Mouse (Mus musculus): ENCODE measurements at regions not wholly inside any gene's neighbourhood (a gene's known extent, or its start where the extent isn't known, plus 50 kb on each side); places are given as distances from the start of the nearest gene placed in this dataset.

DNA sequence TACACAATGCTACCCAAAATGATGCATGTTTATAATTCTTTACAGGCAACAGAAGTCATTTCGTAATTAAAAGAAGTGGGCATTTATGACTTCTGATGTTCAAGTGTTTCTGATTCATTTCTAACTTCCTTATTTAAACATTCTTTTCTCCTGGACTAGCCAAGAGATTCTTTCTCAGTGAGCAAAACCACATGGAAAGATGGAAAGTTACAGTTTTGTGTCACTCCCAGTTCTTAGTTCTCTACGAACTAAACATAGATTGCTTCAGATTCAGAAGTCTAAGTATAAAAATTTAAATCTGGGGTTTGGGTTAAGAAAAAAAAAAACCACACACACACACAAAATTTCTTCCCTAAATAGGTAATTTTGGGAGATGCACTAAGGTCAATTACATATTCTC is 288.0 kb upstream of the Paip1 start:
- no peak for DNase-seq (ENCODE audit: low spot score in 2 of 2)

DNA sequence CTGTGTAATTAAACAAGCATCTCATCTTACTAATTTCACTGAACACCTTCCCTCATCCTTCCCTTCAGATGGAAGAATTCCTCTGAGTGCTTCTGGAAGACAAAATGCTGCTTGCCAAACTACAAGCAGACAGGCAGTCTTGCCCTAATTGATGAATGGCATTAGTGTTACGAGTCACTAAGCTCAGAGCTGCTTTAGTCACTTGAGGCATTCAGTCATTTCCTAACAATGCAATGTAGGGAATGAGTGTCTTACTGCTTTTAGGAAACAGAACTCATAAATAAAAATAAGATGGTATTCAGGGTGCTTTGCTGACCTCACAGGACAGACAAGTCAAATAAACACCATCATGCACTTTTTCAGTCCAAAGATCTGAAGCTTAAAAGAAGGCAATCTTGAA is 285.1 kb upstream of the Paip1 start:
- no peak for DNase-seq (ENCODE audit: low spot score in 2 of 2)

DNA sequence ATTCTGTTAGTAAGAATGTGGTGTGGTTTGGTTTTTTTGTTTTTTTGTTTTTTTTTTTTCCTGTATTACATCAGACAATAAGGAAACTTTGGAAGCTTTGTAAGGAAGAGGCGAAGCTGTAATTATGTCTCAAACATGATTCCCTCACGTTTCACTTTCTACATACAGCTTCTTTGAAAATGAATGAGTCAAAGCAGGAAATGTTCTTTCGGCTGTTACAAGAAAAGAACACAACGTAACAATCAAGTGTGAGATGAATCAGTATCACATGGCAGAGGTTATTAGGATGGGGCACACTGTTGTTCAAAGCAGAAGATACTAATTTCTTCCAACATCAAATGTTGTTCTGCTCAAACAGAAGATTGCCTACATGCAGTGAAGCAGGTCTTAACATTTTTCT is 282.7 kb upstream of the Paip1 start:
- DNase-seq (ENCODE audit: low spot score in 2 of 2), result no peak

DNA sequence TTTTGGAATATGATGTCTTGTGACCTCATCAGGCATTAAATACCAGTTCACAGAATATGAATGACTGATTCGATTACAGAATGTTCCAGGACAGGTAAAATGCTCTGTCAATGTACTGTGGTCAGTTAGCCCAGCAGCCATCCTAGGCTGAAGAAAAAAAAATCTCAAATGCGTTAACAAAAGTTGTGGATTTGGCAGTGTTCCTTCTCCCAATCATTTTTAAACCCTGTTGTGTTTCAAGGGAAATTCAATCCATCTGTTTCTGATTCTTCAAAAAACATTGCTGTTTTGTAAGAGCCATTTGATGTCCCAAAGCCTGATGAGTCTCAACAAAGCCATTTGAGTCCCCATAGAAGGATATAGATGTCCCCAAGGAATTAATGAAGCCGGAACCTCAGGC is 280.7 kb upstream of the Paip1 start:
- no peak for DNase-seq (ENCODE audit: low spot score in 2 of 2)

DNA sequence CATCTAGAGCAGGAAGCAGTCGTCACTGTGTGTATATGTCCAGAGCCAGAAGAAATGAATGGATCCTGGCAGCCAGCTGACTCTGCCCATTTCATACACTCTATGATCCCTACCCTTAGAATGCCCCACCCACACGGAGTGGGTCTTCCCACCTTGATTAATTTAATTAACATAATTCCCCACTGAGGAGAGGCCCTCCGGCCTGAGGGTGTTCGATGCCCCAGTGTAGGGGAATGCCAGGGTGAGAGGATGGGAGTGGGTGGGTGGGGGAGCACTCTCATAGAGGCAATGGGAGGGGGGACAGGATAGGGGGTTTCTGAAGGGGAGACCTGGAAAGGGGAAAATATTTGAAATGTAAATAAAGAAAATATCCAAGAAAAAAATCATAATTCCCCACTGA is 279.3 kb upstream of the Paip1 start:
- DNase-seq (ENCODE audit: low spot score in 2 of 2), result no peak

DNA sequence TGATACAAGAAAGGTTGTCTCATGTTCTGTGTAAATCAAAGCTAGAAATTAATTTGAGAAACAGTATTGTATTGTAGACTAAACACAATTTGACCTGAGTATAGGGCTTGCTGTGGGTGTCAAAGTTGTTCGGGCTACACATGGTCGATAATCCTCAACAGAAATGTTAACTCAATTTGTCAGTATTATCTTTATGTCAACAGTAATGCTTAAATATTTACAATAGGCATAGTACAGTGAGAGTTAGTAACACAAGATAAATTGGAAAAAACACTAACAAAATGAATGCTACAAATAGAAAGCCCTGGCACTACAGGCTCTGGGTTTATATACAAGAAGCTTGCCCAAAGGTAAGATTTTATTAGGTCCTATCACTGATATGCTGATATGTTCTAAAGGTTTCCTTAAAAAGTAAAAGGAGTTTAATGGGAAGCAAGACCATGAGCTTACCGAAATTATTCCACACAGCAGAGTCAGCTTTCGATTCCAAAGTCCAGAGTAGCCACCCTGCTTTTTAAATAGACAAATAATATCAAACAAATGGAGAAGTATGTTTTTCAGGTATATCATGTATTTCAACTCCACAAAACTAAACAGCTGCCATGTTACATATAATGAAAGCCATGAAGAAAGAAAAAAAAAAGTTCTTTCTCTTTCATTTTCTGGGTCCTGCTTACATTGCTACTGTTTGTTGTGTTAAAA is 277.4 kb upstream of the Paip1 start:
- DNase-seq (ENCODE audit: low spot score in 2 of 2), result no peak

DNA sequence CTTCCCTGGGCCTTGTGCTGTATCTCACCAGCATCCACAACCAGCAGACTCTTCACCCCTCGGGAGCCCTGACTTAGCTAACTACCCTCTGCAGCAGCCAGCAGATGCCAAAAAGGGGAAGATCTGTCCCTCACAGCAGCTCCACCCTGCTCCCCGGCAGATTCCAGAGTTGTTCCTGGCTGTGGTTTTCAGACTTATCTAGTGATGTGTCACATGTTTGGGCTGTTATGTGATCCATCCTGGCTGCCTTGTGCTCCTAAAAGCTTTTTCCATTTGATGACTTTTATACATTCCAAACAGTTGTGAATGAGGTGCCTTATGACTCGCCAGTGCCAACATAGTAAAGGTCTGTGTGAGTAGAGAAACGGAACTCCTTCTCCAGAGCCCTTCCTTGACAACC is 250.6 kb upstream of the Paip1 start:
- DNase-seq (ENCODE audit: low spot score in 2 of 2), result no peak

DNA sequence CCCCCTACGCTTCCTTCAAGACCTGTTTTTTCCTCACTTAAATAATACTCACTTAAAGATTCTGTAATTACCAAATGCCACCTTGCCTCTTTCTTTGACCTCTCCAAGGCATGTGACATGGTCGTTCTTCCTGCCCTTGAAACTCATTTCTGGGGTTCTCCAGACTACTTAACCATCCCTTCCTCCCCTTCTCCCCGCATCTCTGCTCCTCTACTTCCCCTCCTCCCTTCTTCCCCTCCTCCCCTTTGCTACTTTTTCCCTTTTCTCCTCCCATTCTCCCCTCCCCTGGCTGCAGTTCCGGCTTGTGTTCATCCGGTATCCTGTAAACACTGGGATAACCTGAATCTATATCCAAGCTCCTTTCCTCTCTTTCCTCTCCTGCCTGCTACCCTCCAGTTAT is 250.2 kb upstream of the Paip1 start:
- DNase-seq (ENCODE audit: low spot score in 2 of 2), result no peak

DNA sequence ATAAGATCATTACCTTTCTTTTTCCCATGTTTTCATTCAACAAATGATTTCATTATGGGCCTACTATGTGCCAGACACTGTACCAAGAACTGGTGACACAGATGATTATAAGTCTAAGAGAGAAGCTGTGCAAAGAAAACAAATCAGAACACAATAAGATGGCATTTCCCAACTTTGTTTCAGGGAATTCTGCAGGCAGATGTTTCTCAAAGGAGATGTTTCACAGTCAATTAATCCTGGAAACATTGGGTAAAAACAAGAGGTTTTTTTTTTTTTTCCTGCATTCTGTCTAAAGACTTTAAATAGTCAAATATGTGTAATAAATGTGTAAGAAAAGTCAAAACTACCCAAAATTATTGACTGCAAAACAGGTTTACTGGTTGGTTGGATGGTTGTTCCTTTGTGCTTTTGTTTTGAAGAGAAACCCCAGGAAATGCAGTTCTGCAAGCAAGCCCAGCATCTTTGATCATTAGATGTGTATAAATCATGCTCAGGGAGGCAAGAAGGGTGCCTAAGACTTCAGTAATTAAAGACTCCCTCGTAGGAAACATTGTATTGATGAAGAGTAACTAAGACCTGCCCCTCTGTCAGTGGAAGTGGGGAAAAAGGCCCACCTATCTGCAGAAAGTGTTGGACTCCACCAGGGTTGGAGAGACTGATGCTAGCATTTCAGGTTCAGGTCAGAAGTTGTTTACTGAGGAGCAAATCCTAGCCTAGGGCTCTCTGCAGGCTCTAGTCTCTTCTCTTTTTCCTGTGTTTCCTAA is 249.1 kb upstream of the Paip1 start:
- DNase-seq (ENCODE audit: low spot score in 2 of 2), result no peak

DNA sequence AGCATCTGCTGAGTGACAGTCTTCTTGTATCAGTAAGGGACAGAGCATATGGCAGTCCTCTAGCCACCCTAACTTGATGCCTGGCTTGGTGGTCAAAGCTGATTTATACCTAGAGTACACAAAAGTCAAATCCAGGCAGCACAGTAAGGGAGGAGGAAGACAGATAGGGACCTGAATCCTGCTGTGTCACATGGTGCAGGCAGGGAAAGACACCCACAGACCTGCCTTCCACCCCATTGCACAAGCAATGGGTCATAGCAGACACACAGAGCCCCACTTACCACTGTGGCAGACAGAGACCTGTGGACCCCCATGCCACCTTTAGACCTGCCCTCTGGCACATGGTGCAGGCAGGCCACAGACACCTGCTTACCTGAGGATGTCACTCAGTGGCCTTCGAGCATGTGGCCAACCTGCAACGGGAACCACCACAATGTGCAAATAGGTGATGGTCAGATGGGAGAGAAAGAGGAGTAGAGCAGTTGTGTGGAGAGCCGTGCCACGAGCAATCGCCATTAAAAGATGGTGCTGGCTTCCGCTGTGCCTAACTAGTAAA is 244.0 kb upstream of the Paip1 start:
- DNase-seq (ENCODE audit: low spot score in 2 of 2), result no peak

DNA sequence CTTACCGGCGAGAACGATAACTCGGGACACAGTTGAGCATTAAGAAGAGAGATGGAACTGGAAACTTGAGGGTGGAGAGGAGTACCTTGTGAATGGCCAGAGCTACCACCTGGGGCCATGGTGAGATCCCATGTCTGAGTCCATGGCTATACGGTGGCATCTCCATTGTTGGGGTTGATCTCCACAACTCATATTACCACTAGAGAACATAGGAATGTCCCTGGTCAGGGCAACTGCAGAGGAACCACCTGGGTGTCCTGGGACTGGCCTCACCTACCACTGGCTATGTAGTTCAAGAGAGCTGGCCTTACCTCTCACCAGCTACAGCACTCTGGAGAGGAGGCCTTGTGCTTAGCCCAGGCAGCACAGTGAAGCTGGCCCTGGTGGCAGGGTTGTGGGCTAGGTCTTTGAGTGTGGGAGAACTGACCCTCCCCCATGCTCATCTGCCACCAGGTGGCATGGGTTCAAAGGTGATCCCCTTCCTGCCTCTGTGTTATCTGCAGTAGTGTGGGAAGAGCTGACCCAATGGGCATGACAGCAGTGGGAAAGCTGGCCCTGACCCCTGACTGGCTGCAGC is 242.7 kb upstream of the Paip1 start:
- DNase-seq (ENCODE audit: low spot score in 2 of 2), result no peak

DNA sequence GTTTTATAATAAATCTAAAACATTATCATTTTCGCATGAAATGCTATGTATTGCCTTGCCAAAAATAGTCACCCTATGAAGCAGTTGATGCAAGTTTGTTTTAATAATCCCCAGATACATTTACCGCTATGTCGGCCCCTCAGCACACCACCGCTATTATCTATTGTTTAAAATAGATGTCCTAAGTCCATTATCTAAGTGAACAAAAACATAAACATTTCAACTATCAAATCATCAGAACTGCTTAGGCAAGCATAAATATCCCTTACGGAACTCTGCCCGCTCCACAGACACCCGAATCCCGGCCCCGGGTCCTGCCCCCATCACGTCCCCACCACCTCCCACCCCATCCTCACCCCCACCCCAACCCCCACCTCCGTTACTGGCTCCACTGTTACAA is 196.8 kb upstream of the Paip1 start:
- DNase-seq (ENCODE audit: low spot score in 2 of 2), result no peak

DNA sequence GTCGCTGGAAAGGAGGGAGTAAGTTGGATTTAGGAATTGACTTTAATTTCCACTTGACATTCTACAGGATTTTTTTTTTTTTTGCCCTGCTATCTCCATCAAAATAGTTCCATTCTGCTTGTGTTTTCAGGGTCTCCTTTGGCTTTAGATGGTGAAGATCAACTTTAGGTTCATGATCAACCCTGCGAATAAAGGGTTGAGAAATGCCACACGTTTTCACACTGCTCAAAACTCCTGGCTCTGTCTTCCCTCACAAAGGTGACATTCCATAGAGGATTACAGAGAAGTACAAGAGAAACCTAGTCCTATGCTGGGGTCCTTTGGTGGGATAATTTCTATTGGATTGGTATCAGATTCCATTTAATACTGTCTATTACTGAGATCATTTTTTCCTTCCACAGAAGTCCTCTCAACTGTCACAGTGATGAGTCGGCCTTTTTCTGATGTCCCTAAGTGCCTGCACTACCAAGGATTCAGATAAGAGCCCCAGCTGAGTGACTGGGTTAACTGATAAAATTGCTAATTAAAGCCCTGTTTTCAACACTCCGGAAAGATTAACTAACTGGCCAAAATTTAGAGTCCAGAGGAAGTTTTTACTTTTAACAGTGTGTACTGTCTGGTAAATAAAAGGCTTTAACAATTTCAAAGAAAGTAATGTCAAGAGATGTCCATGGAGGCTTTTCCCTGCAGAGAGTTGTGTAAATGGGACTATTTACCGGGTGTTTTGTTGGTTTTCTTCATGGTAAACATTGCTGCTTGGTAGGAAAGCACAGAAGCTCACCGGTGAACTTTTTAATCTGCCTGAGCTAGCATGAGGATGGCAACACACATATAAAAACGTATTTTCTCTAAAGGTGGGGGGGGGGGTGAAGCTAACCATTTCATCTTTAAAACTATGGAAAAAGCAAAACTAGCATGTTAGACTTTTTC is 196.0 kb upstream of the Paip1 start:
- DNase-seq (ENCODE audit: low spot score in 2 of 2), result no peak

DNA sequence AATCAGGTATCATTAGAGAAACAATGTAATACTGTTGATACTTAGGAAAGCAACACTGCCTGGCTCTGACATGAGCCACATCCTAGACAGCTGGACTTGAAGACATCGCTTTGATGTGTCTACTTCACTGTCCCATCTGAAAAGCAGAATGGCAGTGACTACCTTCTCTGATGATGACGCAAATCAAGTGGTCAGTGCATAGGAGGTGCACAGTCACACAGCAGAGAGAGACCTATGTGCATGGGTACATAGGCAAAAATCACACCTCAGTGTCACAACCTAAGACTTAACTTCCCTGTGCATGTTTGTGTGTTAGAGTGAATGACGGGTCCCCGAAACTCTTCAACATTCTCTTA is 195.4 kb upstream of the Paip1 start:
- no peak for DNase-seq (ENCODE audit: low spot score in 2 of 2)

DNA sequence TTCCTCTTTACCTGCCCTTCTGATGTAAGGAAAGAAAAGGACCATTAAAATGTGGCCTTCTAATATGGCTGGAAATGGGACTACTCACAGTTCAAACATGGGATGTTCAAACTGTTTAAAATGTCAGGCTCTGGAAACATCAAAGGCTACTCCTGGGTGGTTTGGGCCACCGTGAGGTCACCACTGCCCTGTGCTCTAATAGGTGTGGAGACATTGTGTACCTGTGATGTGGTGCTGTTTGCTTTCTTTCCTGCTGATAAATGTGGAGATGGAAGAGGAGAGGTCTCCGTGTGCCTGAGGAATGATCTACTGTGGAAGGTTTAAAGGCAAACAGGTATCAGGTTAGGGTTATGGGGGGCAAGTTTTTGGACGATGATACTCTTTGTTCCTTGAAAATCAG is 194.5 kb upstream of the Paip1 start:
- no peak for DNase-seq (ENCODE audit: low spot score in 2 of 2)

DNA sequence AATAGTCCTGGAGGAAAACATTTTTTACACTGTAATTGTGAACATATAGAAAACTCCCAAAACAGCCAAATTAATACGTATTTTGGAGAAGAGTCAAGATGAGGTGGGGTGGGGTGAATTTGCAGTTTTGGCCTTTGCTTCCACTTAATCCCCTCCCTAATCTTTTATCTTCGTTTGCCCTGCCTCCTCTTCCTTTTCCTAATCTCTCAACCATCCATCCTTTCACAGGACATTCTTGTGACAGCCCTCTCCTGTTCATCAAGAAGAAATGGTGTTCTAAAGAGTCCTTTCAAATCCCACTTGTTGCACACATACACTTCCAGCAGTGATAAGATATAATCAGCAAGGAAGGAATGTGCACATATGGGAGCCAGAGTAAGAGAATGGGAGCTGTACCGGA is 186.0 kb upstream of the Paip1 start:
- DNase-seq (ENCODE audit: low spot score in 2 of 2), result no peak

DNA sequence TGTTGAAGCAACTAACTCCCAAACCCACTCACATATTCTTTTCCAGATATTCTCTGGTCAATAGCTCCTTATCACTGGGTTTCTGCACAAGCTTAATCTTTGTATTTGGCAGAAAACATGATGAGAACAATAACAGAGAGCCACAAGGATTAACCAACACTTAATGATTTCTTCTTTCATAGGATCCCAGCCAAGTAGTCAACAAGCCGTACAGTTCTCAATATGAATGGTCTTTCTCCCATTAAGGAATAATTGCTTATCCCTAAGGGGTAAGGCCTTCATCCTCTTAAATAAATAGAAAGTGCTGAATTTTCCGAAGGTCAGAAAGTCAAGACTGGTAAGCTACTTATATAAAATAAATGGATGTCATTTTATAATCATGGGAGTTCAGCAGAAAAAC is 181.3 kb upstream of the Paip1 start:
- no peak for DNase-seq (ENCODE audit: low spot score in 2 of 2)

DNA sequence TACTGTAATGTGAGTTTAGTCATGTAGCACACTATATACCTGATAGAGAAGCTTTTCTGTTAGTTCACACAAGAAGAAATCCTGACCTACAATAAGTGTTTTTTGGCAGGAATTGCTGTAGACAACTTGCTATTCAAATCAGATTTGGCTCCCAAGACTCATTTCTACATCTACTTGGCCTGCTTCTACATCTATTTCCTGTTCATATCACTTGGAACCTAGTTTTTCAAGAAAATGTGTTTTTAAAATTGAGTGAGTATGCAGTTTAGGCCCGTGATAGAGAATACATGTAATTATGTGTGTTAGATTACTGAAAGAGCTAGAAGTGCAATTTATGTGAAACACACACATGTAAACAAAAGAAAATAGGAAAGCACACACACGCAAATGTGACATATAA is 176.4 kb upstream of the Paip1 start:
- DNase-seq (ENCODE audit: low spot score in 2 of 2), result no peak

DNA sequence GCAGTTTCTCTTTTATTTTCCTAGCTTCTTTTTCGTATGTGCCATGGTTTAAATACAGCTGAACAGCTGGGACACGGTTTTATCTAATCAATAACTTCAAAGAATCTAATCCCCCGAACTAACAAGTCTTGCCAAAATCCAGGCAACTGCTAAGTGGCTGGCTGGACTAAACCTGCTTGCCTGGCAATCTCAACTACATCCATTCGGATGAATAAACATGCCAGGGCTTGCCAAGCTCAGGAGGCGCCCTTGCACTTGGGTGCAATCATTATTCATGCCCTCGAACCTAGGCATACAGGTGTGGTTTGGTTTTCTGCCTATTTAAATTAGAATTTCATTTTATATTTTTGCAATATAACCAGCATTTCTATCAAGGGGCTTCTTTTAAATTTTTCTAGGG is 172.1 kb upstream of the Paip1 start:
- DNase-seq (ENCODE audit: low spot score in 2 of 2), result no peak

DNA sequence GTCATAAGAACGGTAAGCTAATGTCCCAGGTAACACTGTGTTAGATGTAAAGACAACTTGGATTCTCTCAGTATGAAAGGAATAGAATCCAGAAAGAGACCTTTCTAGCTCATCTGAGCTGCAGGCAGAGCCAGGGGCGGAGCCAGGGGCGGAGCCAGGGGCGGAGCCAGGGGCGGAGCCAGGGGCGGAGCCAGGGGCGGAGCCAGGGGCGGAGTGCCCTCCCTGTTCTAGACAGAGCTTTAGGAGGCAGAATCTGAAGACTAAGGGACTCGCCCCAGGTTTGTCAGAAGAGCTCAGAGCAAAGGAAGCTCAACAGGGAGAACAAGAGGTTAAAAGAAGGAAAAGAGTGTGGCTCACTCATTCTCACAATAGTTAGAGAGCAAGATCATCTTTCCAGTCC is 169.9 kb upstream of the Paip1 start:
- DNase-seq (ENCODE audit: low spot score in 2 of 2), result no peak

DNA sequence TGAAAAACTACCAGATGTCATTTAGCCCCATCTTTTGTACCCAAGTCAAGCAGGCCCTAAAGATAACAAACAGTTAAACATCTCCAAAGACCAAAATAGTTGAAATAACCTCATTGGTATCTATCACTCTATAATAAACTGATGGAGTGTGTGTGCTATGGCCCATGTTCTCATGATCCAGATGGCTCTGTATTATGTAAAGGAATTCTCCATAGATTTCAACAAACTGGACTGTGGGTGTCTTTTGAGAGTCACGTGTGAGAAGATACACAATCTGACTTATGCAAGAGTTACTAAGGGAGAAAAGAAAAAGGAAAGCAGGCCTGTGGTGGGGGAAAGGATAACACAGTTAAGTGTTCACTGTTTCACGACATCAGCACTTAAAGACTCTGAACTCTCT is 164.8 kb upstream of the Paip1 start:
- DNase-seq (ENCODE audit: low spot score in 2 of 2), result no peak
